Mouse (Mus musculus) heart, adult 18-20 months (tissue): ENCODE measurements at regions not wholly inside any gene's neighbourhood (a gene's known extent, or its start where the extent isn't known, plus 50 kb on each side); places are given as distances from the start of the nearest gene placed in this dataset.

Source experiments
- DNase-seq, 2 experiments: peaks; one replicate each; pipeline ENCODE4 v3.0.0; 2021 to 2022; ENCODE audit warnings: mixed read lengths in 1 of 2

- no peak for DNase-seq
Measured at GRCm38 (mm10) chr16:76232680-76233079, 140.9 kb downstream of the Nrip1 start.

- DNase-seq, result peak in 1 of 2 experiments; percentile 23
Measured at GRCm38 (mm10) chr16:76232174-76232573, 141.5 kb downstream of the Nrip1 start.

DNA sequence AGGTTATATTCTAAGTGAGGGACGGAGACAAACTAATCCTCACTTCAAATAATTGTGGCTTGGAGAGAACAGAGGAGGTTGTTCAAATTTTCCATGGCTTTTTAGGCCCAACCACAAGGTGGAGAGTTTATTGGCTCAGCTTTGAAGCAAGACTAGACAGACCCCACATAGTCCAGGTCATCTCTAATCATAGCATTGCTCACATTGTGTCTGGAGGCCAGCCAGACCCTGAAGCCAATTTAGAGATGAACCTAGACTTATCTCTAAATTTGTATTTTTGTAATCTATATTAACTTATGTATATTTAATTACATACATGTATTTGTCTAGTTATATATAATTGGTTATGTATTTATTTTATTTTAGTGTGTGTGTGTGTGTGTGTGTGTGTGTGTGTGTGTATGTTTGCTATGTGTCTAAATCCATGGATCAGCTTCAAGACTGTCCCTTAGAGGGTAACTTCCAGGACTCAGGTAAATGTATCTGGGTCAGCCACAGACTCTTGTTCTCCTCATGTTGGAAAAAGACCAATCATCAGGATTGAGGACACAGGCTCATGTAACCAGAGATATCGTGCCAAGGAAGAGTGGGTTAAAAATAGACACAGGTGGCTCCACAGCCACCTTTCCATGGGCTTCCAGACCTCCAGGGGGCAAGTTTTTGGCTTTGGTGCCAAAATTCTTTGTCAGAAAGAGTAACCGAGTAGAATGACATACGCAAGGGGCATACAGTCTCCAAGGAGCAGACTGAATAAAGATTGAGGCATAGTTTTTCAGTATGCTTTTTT lies 142.9 kb downstream of the Nrip1 start:
- no peak for DNase-seq

- DNase-seq, result peak in 1 of 2 experiments; percentile 46
Measured at GRCm38 (mm10) chr16:76228451-76228850, 145.2 kb downstream of the Nrip1 start.

DNA sequence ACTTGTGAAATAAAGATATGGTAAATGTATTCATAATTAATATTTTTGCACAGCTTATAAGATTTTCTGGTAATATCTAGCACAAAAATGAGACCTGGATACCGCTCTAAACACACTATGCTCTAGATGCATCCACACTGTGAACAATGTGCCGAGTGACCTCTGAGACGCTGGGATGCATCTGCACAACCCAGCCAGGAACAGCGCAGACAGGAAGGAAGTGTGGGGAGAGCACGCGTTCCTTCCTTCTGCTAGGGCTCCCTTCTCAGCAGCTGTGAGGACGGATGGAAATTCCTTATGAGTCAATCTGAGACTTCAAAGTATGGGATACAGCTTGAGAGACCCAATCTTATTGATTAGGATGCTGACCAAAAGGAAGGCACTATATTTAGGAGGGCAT lies 147.2 kb downstream of the Nrip1 start:
- peak; percentile 20 to 61 for DNase-seq

- DNase-seq, result no peak
Measured at GRCm38 (mm10) chr16:76225587-76226226, 147.9 kb downstream of the Nrip1 start.

DNA sequence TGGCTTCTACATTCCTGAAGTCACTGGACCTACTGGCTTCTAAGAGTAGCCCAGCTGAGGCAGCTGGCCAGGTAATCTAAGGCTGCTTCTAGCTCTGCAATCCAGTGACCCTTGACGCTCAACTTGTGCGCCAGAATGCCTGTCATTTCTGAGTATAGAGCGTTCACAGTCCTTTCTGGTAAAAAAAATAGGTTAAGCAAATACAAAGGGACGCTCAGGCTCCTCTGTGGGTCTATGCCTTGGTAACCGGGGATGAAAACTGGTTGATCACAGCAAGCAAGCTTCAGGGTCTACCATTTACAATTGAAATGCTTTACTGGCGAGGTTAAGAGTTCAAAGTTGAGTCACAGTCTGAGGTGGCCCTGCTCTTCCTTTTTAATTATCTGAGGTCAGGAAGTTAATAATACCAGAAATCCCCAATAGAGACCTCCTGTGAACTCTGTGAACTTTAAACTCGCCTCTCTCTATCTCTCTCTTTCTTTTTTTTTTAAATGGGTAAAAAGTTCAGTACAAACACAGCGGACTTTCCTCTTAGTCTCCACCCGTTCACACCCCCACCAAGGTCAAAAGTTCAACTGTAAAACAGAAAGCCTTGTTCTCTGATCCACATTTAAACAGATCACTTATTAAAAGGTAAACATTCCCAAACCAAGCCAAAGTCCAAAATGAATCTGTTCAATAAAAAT lies 148.6 kb downstream of the Nrip1 start:
- DNase-seq, result peak; percentile 15 to 26

DNA sequence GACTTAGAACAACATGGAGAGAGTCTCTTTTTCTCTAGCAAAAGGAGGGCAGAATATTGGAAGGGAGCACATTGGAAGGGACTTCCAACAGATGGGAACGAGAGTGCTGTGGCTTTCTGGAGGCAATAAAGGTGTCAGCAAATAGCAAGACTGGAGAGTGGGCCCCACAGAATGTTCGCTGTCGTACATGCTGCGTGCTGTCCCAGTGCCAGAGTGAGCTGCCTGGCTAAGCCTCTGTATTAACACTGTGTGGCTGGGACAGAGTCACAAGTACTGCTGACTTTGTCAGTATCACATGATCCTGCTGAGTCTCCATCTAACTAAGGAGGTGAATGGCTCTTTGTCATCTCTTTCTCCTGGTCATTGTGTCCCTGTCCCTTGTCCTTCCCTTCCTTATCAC lies 149.9 kb downstream of the Nrip1 start:
- DNase-seq, result no peak

DNA sequence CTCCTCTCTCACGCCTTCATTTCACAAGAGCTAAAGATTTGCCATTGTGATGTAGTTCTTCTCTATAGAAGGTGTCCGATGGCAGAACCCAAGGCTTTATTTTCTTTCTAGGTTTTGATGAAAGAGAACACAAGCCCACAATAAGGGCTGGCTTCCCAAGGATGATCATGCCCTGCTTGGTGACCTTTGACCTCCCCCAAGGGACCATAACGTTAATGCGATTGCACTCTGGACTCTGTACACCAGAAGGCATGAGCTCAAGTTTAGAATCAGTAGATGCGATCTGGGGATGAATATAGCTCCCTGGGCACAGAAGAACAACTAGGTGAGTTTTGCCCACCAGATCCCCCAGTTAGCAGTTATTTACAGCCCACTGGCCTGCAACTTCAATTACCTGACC lies 150.7 kb downstream of the Nrip1 start:
- DNase-seq, result no peak

GRCm38 (mm10) chr16:76220466-76220865 lies 153.2 kb downstream of the Nrip1 start:
- DNase-seq, result no peak

DNA sequence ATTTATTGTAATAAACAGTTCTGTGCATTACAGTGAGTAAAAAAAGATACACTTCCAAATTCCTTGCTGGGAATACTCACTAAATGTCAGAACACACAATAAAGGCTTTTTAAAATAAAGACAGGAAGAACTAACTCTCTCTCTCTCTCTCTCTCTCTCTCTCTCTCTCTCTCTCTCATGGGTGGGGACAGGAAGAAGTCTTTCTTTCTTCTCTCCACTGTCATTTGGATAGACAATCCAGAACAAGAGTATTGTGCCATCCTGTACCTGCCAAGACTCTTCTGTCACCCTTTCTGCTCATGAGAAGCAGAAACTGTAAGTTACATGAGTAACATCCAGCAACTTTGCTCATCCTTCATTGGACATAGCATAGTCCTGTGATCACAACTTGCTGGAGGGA lies 154.4 kb downstream of the Nrip1 start:
- DNase-seq, result no peak

- no peak for DNase-seq
Measured at GRCm38 (mm10) chr16:76218310-76219170, 155.1 kb downstream of the Nrip1 start.

- DNase-seq, result peak; percentile 12 to 19
Measured at GRCm38 (mm10) chr16:76216184-76216583, 157.4 kb downstream of the Nrip1 start.

DNA sequence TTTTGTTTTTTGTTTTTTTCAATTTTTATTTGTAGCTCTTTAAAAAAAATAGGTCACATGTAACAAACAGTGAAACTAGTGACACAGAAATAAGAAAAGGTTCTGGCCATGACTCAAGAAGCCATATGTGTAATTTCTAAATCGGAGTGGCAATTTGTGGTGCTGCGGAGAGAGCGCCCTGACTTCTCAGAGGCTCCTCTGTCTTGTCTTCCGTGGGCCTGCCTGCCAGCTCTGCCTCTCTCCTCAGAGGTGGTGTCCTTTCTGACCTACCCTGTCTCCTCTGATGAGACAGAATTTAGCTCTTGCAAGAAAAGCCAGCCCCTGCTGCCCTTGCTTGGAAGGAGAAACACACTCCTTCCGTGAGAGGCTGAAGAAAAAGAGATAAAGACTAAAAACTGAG lies 158.1 kb downstream of the Nrip1 start:
- DNase-seq, result peak in 1 of 2 experiments; percentile 6

- DNase-seq, result peak; percentile 47 to 55
Measured at GRCm38 (mm10) chr16:76201773-76202571, 171.7 kb downstream of the Nrip1 start.

DNA sequence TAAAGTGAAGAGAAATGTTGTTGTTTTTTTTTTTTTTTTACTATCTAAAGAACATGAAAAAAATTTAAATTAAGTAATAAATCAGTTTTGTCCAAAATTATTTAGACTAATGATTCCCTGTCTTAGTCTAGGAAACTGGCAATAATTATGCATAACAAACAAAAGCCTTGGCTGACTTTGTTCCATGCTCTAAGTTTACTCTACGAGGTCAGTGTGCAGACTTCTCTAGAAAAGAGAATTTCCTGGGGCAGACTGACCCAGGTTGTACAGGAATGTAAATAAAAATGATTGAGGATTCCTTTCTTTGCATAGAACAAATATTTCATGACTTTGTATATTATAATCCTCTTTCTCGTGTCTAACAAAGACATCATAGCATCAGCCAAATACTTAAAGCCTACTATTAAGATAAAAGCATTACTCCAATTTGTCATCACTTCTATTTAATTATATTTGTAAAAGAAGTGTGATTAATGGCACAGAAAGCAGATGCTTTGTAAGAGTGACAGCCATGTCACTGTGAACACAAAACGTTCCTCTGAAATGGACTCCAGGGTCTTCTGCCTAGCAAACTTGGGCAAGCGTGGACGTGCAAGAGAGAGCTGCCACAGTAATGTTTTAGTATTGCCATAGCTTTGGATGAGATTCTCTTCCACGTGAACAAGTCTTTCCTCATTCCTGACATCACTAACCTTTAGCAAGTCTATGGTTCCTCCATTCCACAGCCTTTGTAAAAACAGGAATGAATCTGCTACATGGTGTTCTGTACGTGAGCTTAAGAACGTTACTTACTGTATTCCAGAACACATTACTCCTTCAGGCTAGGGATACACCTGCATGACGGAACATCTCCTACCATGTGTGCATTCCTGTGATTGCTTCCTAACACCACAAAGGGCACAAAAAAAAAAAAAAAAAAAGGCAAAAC lies 172.6 kb downstream of the Nrip1 start:
- no peak for DNase-seq

GRCm38 (mm10) chr16:76200268-76200667 lies 173.4 kb downstream of the Nrip1 start:
- DNase-seq, result peak in 1 of 2 experiments; percentile 33

DNA sequence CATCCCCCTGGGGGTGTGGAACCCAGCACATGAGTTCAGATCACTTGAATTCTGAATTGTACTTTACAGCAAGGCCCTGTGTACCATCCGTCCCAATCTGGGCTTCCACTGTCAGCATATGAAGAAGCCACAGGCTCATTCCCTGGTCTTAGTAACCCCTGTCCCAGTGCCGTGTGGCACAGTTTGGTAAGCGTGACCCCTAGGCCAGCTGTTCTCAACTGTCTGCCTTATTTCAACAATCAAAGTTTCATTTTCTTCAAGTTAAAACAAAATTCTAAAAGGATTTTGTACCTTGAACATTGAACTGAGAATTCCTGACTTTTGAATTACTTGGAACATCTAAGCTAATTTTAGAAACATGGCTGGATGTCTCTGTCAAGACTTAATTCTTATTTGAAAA lies 174.6 kb downstream of the Nrip1 start:
- DNase-seq, result no peak

DNA sequence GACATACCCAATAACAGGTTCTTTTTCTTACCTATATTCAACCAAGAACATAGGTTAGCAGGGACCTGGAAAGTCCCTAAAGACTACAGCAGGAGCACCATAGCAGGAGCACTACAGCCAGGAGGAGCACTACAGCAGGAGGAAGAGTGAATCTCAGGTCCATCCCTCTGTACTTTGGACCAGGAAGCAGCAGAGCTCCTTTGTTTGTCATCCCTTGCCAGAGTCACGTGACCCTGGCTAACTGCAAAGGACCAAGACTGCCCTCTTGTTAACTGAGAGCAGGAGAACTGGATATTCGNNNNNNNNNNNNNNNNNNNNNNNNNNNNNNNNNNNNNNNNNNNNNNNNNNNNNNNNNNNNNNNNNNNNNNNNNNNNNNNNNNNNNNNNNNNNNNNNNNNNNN lies 172.2 kb upstream of the Samsn1 start:
- no peak for DNase-seq

- no peak for DNase-seq
Measured at GRCm38 (mm10) chr16:76191135-76191534, 169.1 kb upstream of the Samsn1 start.
